Mouse (Mus musculus) frontal cortex, adult (tissue): ENCODE data around the gene App.
A peak's percentile ranks its signal among the peaks of the same experiment; 100 is the strongest.

Experiments
- ATAC-seq: cut with Nextera tagmentation; 2 replicates; pipeline ENCODE4 v1.9.2; 2017; ENCODE audit warnings: mild to moderate bottlenecking, moderate library complexity, mixed read lengths; ENCODE audit not compliant: low TSS enrichment

The App gene

GRCm38 (mm10) chr16:85150902-85151301 lies 22.7 kb downstream of the App start:
- no peak for ATAC-seq

GRCm38 (mm10) chr16:85149509-85149871 lies 24.1 kb downstream of the App start:
- ATAC-seq, result no peak

GRCm38 (mm10) chr16:85148615-85149508 lies 24.7 kb downstream of the App start:
- 0 out of 2 replicates have a peak, but pooled peaks have one; percentile 14 for ATAC-seq

GRCm38 (mm10) chr16:85147440-85147839 lies 26.1 kb downstream of the App start:
- ATAC-seq, result no peak

- no peak for ATAC-seq
These were observed 27.8 kb downstream of the App start for GRCm38 (mm10) chr16:85145771-85146178.

GRCm38 (mm10) chr16:85145369-85145768 lies 28.2 kb downstream of the App start:
- no peak for ATAC-seq

GRCm38 (mm10) chr16:85144401-85144800 lies 29.2 kb downstream of the App start:
- no peak for ATAC-seq

GRCm38 (mm10) chr16:85143863-85144262 lies 29.7 kb downstream of the App start:
- ATAC-seq, result no peak

GRCm38 (mm10) chr16:85143188-85143587 lies 30.4 kb downstream of the App start:
- no peak for ATAC-seq

GRCm38 (mm10) chr16:85141404-85141803 lies 32.2 kb downstream of the App start:
- no peak for ATAC-seq

- no peak for ATAC-seq
These were observed 34.4 kb downstream of the App start for GRCm38 (mm10) chr16:85139178-85139604.

- peak; percentile 93 for ATAC-seq
These were observed 36.2 kb downstream of the App start for GRCm38 (mm10) chr16:85137348-85137747.

- ATAC-seq, result no peak
These were observed 37.5 kb downstream of the App start for GRCm38 (mm10) chr16:85136046-85136445.

GRCm38 (mm10) chr16:85133468-85133881 lies 40.1 kb downstream of the App start:
- no peak for ATAC-seq

GRCm38 (mm10) chr16:85133057-85133456 lies 40.5 kb downstream of the App start:
- no peak for ATAC-seq

- ATAC-seq, result no peak
These were observed 41.4 kb downstream of the App start for GRCm38 (mm10) chr16:85132182-85132581.

- no peak for ATAC-seq
These were observed 42.6 kb downstream of the App start for GRCm38 (mm10) chr16:85130861-85131556.

- no peak for ATAC-seq
These were observed 44.6 kb downstream of the App start for GRCm38 (mm10) chr16:85128693-85129657.

- ATAC-seq, result no peak
These were observed 45.3 kb downstream of the App start for GRCm38 (mm10) chr16:85128347-85128664.

- ATAC-seq, result no peak
These were observed 45.8 kb downstream of the App start for GRCm38 (mm10) chr16:85127661-85128346.

- ATAC-seq, result no peak
These were observed 48.9 kb downstream of the App start for GRCm38 (mm10) chr16:85124649-85125048.
